Mouse (Mus musculus) CD8-positive naive resting alpha-beta T cell, adult 57 days (primary cell): Measurements from ENCODE around the gene Adamts16. TPM values are rescaled to one million over a fixed set of nuclear protein-coding genes. Genes with fewer than 3 reads are reported as not detected.

Experiments used
- total RNA-seq: library from RNA; stranded (reverse); gene quantifications from one replicate; pipeline ENCODE4 v1.2.4, GENCODE M21; 2023

Adamts16 gene
- not detected for total RNA-seq

DNA sequence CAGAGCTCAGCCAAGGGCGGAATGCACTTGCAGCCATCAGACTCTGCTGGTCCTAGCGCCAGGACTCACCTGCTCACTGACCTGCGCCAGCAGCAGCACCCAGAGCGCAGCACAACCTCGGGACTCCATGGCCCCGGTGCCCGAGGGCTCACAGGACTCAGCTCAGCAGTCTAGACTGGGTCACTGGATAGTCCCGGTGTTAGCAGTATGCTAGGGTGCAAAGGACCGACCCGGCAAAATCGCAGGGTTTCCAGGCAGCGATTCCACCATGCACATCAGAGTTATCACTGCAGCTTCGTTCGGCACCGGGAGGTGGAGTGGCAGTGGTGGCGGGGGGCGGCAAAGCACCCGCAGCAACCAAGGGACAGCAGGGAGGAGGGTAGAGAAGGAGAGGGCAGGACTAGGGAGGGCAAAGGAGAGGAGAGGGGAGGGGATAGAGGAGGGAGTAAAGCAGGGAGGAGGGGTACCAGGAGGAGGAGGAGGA lies at the start of gene Adamts16:
Gene Adamts16 (minus strand): TSS at position 391 of the 484 bp plus-strand sequence.

Other genes starting within 250 kb of the Adamts16 start
- gene Ice1, start 204.2 kb downstream of the Adamts16 start, total RNA-seq: 67.1 TPM